In the genomic region with DNA sequence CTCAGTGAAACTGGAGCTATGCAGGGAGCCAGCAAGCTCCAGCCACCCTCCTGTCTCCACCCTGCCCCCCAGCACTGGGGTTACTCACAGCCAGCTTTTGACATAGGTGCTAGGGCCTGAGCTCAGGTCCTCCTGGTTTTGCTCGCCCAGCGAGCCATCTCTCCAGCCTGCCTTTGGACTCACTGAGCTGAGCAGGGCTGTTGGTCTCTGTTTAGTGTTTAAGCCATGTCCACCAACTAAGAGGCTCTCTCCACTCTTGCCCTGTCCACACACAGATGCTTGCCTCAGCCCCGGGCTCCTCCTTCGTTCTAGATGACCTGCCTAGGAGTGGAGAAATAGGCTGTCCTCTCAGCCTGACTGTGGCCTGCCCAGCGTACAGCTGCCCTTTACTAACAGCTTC, we compare ENCODE assay signal across 27 mouse cellular contexts. TPM values are rescaled to one million over a fixed set of nuclear protein-coding genes. Genes with fewer than 3 reads are reported as not detected.
DNase-seq lines count a peak whose midpoint lies in the region; ATAC-seq and TF ChIP-seq lines count a peak whose summit lies in the region.
"Had no signal": no experiment of that assay in that cellular context is flagged by ENCODE, and none has a peak within 500 bp of the region (broad histone marks: within the 10 kb centered on the region; RNA-seq: fewer than 3 reads in every experiment).

No protein-coding gene starts in this region.

- 39% methylated on average over 5 of the region's 5 CpGs for WGBS in heart, embryonic 10.5 days
- 87% methylated on average over 5 of the region's 5 CpGs for WGBS in midbrain, embryonic 10.5 days
- WGBS in midbrain, postnatal 0 days = 84% methylated on average over 5 of the region's 5 CpGs
- WGBS in heart, postnatal 0 days = 61% methylated on average over 5 of the region's 5 CpGs
- 80% methylated on average over 5 of the region's 5 CpGs for WGBS in forebrain, embryonic 13.5 days

- no peaks in the 10 kb centered on the region for H3K27me3 ChIP-seq in heart, embryonic 10.5 days (ENCODE audit: insufficient read depth, poor library complexity, severe bottlenecking)
- H3K27me3 ChIP-seq in midbrain, embryonic 10.5 days (ENCODE audit: low read depth, poor library complexity, severe bottlenecking) = no peaks in the 10 kb centered on the region
- H3K27me3 ChIP-seq in midbrain, postnatal 0 days (ENCODE audit: insufficient read depth, low read length) = no peaks in the 10 kb centered on the region
- H3K27me3 ChIP-seq in heart, postnatal 0 days (ENCODE audit: control insufficient read depth, insufficient read depth, low read length) = no peaks in the 10 kb centered on the region
- H3K27me3 ChIP-seq in forebrain, embryonic 13.5 days = no peaks in the 10 kb centered on the region
- H3K27me3 ChIP-seq: CH12.LX; liver, embryonic 15.5 days; lung, embryonic 15.5 days had no signal

- H3K9ac ChIP-seq in midbrain, postnatal 0 days (replicated peaks; ENCODE audit: low read length, poor library complexity, severe bottlenecking) = no peak overlapping the region
- 0 out of 2 replicates have a peak overlapping the region, but pooled peaks have one; percentile 43 for H3K9ac ChIP-seq in heart, postnatal 0 days (replicated peaks; ENCODE audit: low read depth, low read length)
- H3K9ac ChIP-seq in forebrain, embryonic 13.5 days = no peak overlapping the region
- H3K9ac ChIP-seq: forebrain, postnatal 0 days; liver, embryonic 15.5 days; lung, embryonic 15.5 days had no signal

- no peaks in the 10 kb centered on the region for H3K9me3 ChIP-seq in heart, embryonic 10.5 days
- H3K9me3 ChIP-seq in midbrain, embryonic 10.5 days (replicated peaks) = no peaks in the 10 kb centered on the region
- no peaks in the 10 kb centered on the region for H3K9me3 ChIP-seq in midbrain, postnatal 0 days (ENCODE audit: low read length)
- H3K9me3 ChIP-seq in heart, postnatal 0 days (replicated peaks; ENCODE audit: control insufficient read depth, low read length) = no peaks in the 10 kb centered on the region
- no peaks in the 10 kb centered on the region for H3K9me3 ChIP-seq in forebrain, embryonic 13.5 days (replicated peaks)
- H3K9me3 ChIP-seq: embryonic facial prominence, embryonic 10.5 days; forebrain, embryonic 10.5 days; limb, embryonic 10.5 days; liver, embryonic 15.5 days; lung, embryonic 15.5 days had no signal

- TF ChIP-seq EP300 in heart, postnatal 0 days (IDR thresholded peaks at IDR 0.05; ENCODE audit: low read depth) = no peak

- H3K4me3 ChIP-seq in heart, embryonic 10.5 days = no peak overlapping the region
- H3K4me3 ChIP-seq in midbrain, embryonic 10.5 days = no peak overlapping the region
- no peak overlapping the region for H3K4me3 ChIP-seq in midbrain, postnatal 0 days (ENCODE audit: low read depth, low read length)
- H3K4me3 ChIP-seq in heart, postnatal 0 days (ENCODE audit: low read depth, low read length) = no peak overlapping the region
- no peak overlapping the region for H3K4me3 ChIP-seq in forebrain, embryonic 13.5 days
- H3K4me3 ChIP-seq: embryonic facial prominence, embryonic 10.5 days; forebrain, embryonic 10.5 days; limb, embryonic 10.5 days; liver, embryonic 15.5 days; lung, embryonic 15.5 days had no signal

- intact Hi-C loops in heart, postnatal 25 days (cut with DNase I) = no loop called here

- H3K4me1 ChIP-seq in heart, embryonic 10.5 days = peaks cover 59% of the 10 kb centered on the region
- H3K4me1 ChIP-seq in midbrain, embryonic 10.5 days = peaks cover 5% of the 10 kb centered on the region
- no peaks in the 10 kb centered on the region for H3K4me1 ChIP-seq in midbrain, postnatal 0 days (ENCODE audit: insufficient read depth, low read length)
- peaks cover 44% of the 10 kb centered on the region for H3K4me1 ChIP-seq in heart, postnatal 0 days (ENCODE audit: control insufficient read depth, insufficient read depth)
- H3K4me1 ChIP-seq in forebrain, embryonic 13.5 days = peaks cover 6% of the 10 kb centered on the region; the same call in 1 of the 2 replicates

- no peak for ATAC-seq in midbrain, postnatal 0 days (ENCODE audit: low FRiP score)
- ATAC-seq in heart, postnatal 0 days (ENCODE audit: insufficient read depth, low read depth) = no peak
- no peak for ATAC-seq in forebrain, embryonic 13.5 days
- ATAC-seq: forebrain, postnatal 0 days; hindbrain, postnatal 0 days; intestine, embryonic 16.5 days had no signal

- peaks cover 12% of the 10 kb centered on the region for H3K36me3 ChIP-seq in heart, embryonic 10.5 days
- H3K36me3 ChIP-seq in midbrain, embryonic 10.5 days = no peaks in the 10 kb centered on the region
- no peaks in the 10 kb centered on the region for H3K36me3 ChIP-seq in midbrain, postnatal 0 days (ENCODE audit: insufficient read depth, low read length)
- H3K36me3 ChIP-seq in heart, postnatal 0 days (replicated peaks; ENCODE audit: control insufficient read depth, insufficient read depth, low read length) = peaks cover 10% of the 10 kb centered on the region; the same call in 1 of the 2 replicates
- no peaks in the 10 kb centered on the region for H3K36me3 ChIP-seq in forebrain, embryonic 13.5 days (ENCODE audit: poor library complexity, severe bottlenecking)
- H3K36me3 ChIP-seq: embryonic facial prominence, embryonic 10.5 days; forebrain, embryonic 10.5 days; limb, embryonic 10.5 days; lung, embryonic 15.5 days had no signal

- no peak overlapping the region for H3K4me2 ChIP-seq in midbrain, postnatal 0 days (ENCODE audit: low read depth, low read length, poor library complexity, severe bottlenecking)
- no peak overlapping the region for H3K4me2 ChIP-seq in heart, postnatal 0 days (ENCODE audit: low read depth, low read length)
- H3K4me2 ChIP-seq in forebrain, embryonic 13.5 days = no peak overlapping the region
- H3K4me2 ChIP-seq: liver, embryonic 15.5 days; lung, embryonic 15.5 days; midbrain, embryonic 11.5 days had no signal

- no peak for TF ChIP-seq CTCF in midbrain, postnatal 0 days (IDR thresholded peaks at IDR 0.05)
- TF ChIP-seq CTCF in heart, postnatal 0 days (IDR thresholded peaks at IDR 0.05; ENCODE audit: low read depth) = no peak

- DNase-seq in heart, embryonic 10.5 days (ENCODE audit: low spot score) = no peak
- DNase-seq in heart, postnatal 25 days (ENCODE audit: low spot score) = no peak
- no peak for DNase-seq in midbrain, embryonic 10.5 days (ENCODE audit: low spot score)
- DNase-seq in midbrain, postnatal 0 days (ENCODE audit: low spot score) = no peak
- no peak for DNase-seq in heart, postnatal 0 days (ENCODE audit: low spot score)
- no peak for DNase-seq in cerebellum, postnatal 10 days
- DNase-seq: B cell, adult 2 months; cerebellum, adult 11 months; cerebellum, adult 9-11 months; forebrain, postnatal 0 days; gastrocnemius, postnatal 25 days; kidney, adult 9 months; kidney, postnatal 14 days; liver; lung, postnatal 4 days; right cerebral cortex, postnatal 14 days; thymus, postnatal 14 days had no signal

- peak overlapping the region; percentile 80 for H3K27ac ChIP-seq in heart, embryonic 10.5 days
- H3K27ac ChIP-seq in midbrain, embryonic 10.5 days (replicated peaks) = 0 out of 2 replicates have a peak overlapping the region, but pooled peaks have one; percentile 33
- H3K27ac ChIP-seq in midbrain, postnatal 0 days (ENCODE audit: low read depth, low read length) = no peak overlapping the region
- peak overlapping the region; percentile 71 for H3K27ac ChIP-seq in heart, postnatal 0 days (ENCODE audit: low read depth)
- no peak overlapping the region for H3K27ac ChIP-seq in forebrain, embryonic 13.5 days
- H3K27ac ChIP-seq: embryonic facial prominence, embryonic 10.5 days; forebrain, embryonic 10.5 days; hindbrain, postnatal 0 days; limb, embryonic 10.5 days; liver, embryonic 15.5 days; lung, embryonic 15.5 days had no signal

RNA-seq across cellular contexts. Expression of a gene that starts 33.5 kb away (rescaled TPM):
- 17.3 and 31.0 TPM in 2 replicates for polyA plus RNA-seq in heart, embryonic 10.5 days (2016; fragmentation: Nextera tagmentation; extraction: Ambion mirVana)
- total RNA-seq in heart, postnatal 25 days (2021) = 10 to 100 TPM; 18.4 to 18.8 TPM
- 3.9 and 4.2 TPM in 2 replicates for polyA plus RNA-seq in midbrain, embryonic 10.5 days (2016; fragmentation: Nextera tagmentation; extraction: Ambion mirVana)
- 11.0 and 14.0 TPM in 2 replicates for total RNA-seq in midbrain, postnatal 0 days (2014; rRNA removed)
- 7.2 and 8.0 TPM in 2 replicates for polyA plus RNA-seq in midbrain, postnatal 0 days (2015; fragmentation: Nextera tagmentation; extraction: Ambion mirVana)
- total RNA-seq in heart, postnatal 0 days (2014; rRNA removed; ENCODE audit: low replicate concordance) = 30.1 and 36.0 TPM in 2 replicates
- 19.8 and 20.6 TPM in 2 replicates for polyA plus RNA-seq in heart, postnatal 0 days (2015; fragmentation: Nextera tagmentation; extraction: Ambion mirVana)
- polyA plus RNA-seq in forebrain, embryonic 13.5 days (2015; fragmentation: Nextera tagmentation; extraction: Ambion mirVana) = 2.8 and 3.1 TPM in 2 replicates

Comparison
In these comparisons a context has a peak if more than half of its experiments do, and no peak if none do; other contexts are left out.
1. H3K27ac ChIP-seq: peak in heart, embryonic 10.5 days (single experiment), midbrain, embryonic 10.5 days (single experiment) and heart, postnatal 0 days (single experiment); none in midbrain, postnatal 0 days (single experiment) and forebrain, embryonic 13.5 days (single experiment).